Mouse (Mus musculus) forebrain, embryonic 16.5 days (tissue): ENCODE data around the gene Zfpl1. TPM values are rescaled to one million over a fixed set of nuclear protein-coding genes. Genes with fewer than 3 reads are reported as not detected.
"Not testable (repeated sequence)": the region's sequence is repeated elsewhere in the genome, so short reads cannot be mapped to it uniquely, and the experiment has no call there.

Experiments
- ATAC-seq: fragments of 200-750 bp; cut with Nextera tagmentation; 2 replicates; pipeline ENCODE4 v1.8.0; 2017; ENCODE audit warnings: mild to moderate bottlenecking, moderate library complexity
- H3K27ac ChIP-seq: fragments of 300-500 bp; sonication (generic); 2 replicates; pipeline ENCODE4 v1.5.1; 2014; ENCODE audit warnings: low read length, control low read depth
- H3K27me3 ChIP-seq: fragments of 300-500 bp; sonication (generic); replicated peaks from 2 replicates; pipeline ENCODE4 v1.6.1; 2014; ENCODE audit warnings: low read length; ENCODE audit not compliant: control insufficient read depth, insufficient read depth
- H3K36me3 ChIP-seq: fragments of 300-500 bp; sonication (generic); 2 replicates; pipeline ENCODE4 v1.6.1; 2014; ENCODE audit not compliant: control insufficient read depth, insufficient read depth
- H3K4me1 ChIP-seq: fragments of 300-500 bp; sonication (generic); replicated peaks from 2 replicates; pipeline ENCODE4 v1.6.1; 2014; ENCODE audit warnings: low read length; ENCODE audit not compliant: control insufficient read depth, insufficient read depth
- H3K4me2 ChIP-seq: fragments of 300-500 bp; sonication (generic); 2 replicates; pipeline ENCODE4 v1.6.1; 2014; ENCODE audit warnings: mild to moderate bottlenecking, low read length, control low read depth
- H3K4me3 ChIP-seq: fragments of 300-500 bp; sonication (generic); replicated peaks from 2 replicates; pipeline ENCODE4 v1.5.1; 2014; ENCODE audit warnings: mild to moderate bottlenecking, low read length, control low read depth
- H3K9ac ChIP-seq: fragments of 300-500 bp; sonication (generic); replicated peaks from 2 replicates; pipeline ENCODE4 v1.6.1; 2014; ENCODE audit warnings: low read depth, low read length, control low read depth
- H3K9me3 ChIP-seq: fragments of 300-500 bp; sonication (generic); 2 replicates; pipeline ENCODE4 v1.6.1; 2016; ENCODE audit warnings: low read length; ENCODE audit not compliant: control insufficient read depth
- WGBS: fragments of 180-500 bp; shearing (Covaris S2); extraction: QIAGEN DNeasy Blood & Tissue Kit; methylation state at CpG from one replicate; pipeline ENCODE4 v1.1.7; 2014; 5-methylcytosine and 5-hydroxymethylcytosine counted together
- polyA plus RNA-seq: library from polyadenylated mRNA; unstranded; fragments of >200 nt; fragmentation: Nextera tagmentation; extraction: Ambion mirVana; gene quantifications from 2 replicates; pipeline ENCODE4 v1.2.1, GENCODE M21; 2015

Zfpl1 gene
- polyA plus RNA-seq: 83.3 and 85.7 TPM in 2 replicates

- under 1% methylated on average over 58 of the region's 58 CpGs for WGBS
- H3K4me3 ChIP-seq: peak within 1 kb of the TSS; percentile 77
- H3K4me1 ChIP-seq: peaks cover 21% of the 10 kb centered on the region
- H3K36me3 ChIP-seq: peaks cover 13% of the 10 kb centered on the region
- peak within 1 kb of the TSS; percentile 91 for H3K4me2 ChIP-seq
- H3K27me3 ChIP-seq: no peaks in the 10 kb centered on the region
- ATAC-seq: peak; percentile 93
- H3K9me3 ChIP-seq: no peaks in the 10 kb centered on the region
- H3K27ac ChIP-seq: peak within 1 kb of the TSS; percentile 59
- H3K9ac ChIP-seq: peak within 1 kb of the TSS; percentile 75
Measured at GRCm38 (mm10) chr19:6084478-6085248, at the start of gene Zfpl1, which contains the start of gene Cdca5. TSS of gene Zfpl1 (minus strand) at chr19:6084956. TSS of gene Cdca5 (plus strand) at chr19:6084983.

- not testable (repeated sequence) for H3K36me3 ChIP-seq, H3K9me3 ChIP-seq, H3K27ac ChIP-seq, H3K4me2 ChIP-seq, H3K9ac ChIP-seq, H3K27me3 ChIP-seq, H3K4me1 ChIP-seq, ATAC-seq, H3K4me3 ChIP-seq
- WGBS: 65% methylated on average over 1 of the region's 1 CpGs
Measured at GRCm38 (mm10) chr19:6133197-6133596, 48.4 kb upstream of the Zfpl1 start.

- Histone ChIP-seq H3K36me3 (peaks cover 7% of the 10 kb centered on the region; the same call in 1 of the 2 replicates), H3K4me1 (peaks cover 3% of the 10 kb centered on the region; the same call in 1 of the 2 replicates), H3K4me2 (no peak overlapping the region), H3K27ac (no peak overlapping the region), H3K27me3 (no peaks in the 10 kb centered on the region), H3K9me3 (no peaks in the 10 kb centered on the region), H3K9ac (no peak overlapping the region), H3K4me3 (no peak overlapping the region)
- WGBS: 91% methylated on average over 7 of the region's 7 CpGs
- no peak for ATAC-seq
Measured at GRCm38 (mm10) chr19:6132171-6132827, 47.5 kb upstream of the Zfpl1 start.

- H3K27ac ChIP-seq, H3K4me3 ChIP-seq, ATAC-seq, H3K4me1 ChIP-seq, H3K9me3 ChIP-seq, H3K27me3 ChIP-seq, H3K4me2 ChIP-seq, H3K9ac ChIP-seq, H3K36me3 ChIP-seq: not testable (repeated sequence)
- WGBS: 81% methylated on average over 7 of the region's 7 CpGs
Measured at GRCm38 (mm10) chr19:6130414-6131128, 45.8 kb upstream of the Zfpl1 start.

GRCm38 (mm10) chr19:6127760-6128341 is 43.1 kb upstream of the Zfpl1 start, which contains the start of gene Snx15:
TSS of gene Snx15 (minus strand) at chr19:6128304.
- peak within 1 kb of the TSS; percentile 69 for H3K9ac ChIP-seq
- H3K36me3 ChIP-seq: no peaks in the 10 kb centered on the region
- WGBS: under 1% methylated on average over 32 of the region's 32 CpGs
- peak within 1 kb of the TSS; percentile 56 for H3K4me3 ChIP-seq
- H3K4me2 ChIP-seq: peak within 1 kb of the TSS; percentile 56
- no peaks in the 10 kb centered on the region for H3K9me3 ChIP-seq
- H3K27me3 ChIP-seq: no peaks in the 10 kb centered on the region
- peak within 1 kb of the TSS; percentile 85 for H3K27ac ChIP-seq
- peak; percentile 96 for ATAC-seq
- peaks cover 7% of the 10 kb centered on the region for H3K4me1 ChIP-seq

- Histone ChIP-seq H3K27ac (no peak overlapping the region), H3K36me3 (no peaks in the 10 kb centered on the region), H3K4me2 (peak overlapping the region; percentile 56), H3K9me3 (no peaks in the 10 kb centered on the region), H3K4me1 (peaks cover 7% of the 10 kb centered on the region), H3K27me3 (no peaks in the 10 kb centered on the region), H3K9ac (peak overlapping the region; percentile 69; the same call in 1 of the 2 replicates), H3K4me3 (peak overlapping the region; percentile 56)
- 76% methylated on average over 10 of the region's 10 CpGs for WGBS
- ATAC-seq: no peak
Measured at GRCm38 (mm10) chr19:6126789-6127580, 42.2 kb upstream of the Zfpl1 start.

GRCm38 (mm10) chr19:6126289-6126688 is 41.5 kb upstream of the Zfpl1 start:
- Histone ChIP-seq H3K27me3 (no peaks in the 10 kb centered on the region), H3K4me3 (no peak overlapping the region), H3K4me1 (peaks cover 7% of the 10 kb centered on the region), H3K4me2 (no peak overlapping the region), H3K9me3 (no peaks in the 10 kb centered on the region), H3K27ac (no peak overlapping the region), H3K9ac (no peak overlapping the region), H3K36me3 (no peaks in the 10 kb centered on the region)
- ATAC-seq: no peak
- 21% methylated on average over 4 of the region's 4 CpGs for WGBS

GRCm38 (mm10) chr19:6124898-6125297 is 40.1 kb upstream of the Zfpl1 start:
- no peak overlapping the region for H3K27ac ChIP-seq
- no peak overlapping the region for H3K4me3 ChIP-seq
- H3K27me3 ChIP-seq: no peaks in the 10 kb centered on the region
- no peak overlapping the region for H3K9ac ChIP-seq
- H3K4me1 ChIP-seq: peaks cover 8% of the 10 kb centered on the region
- no peaks in the 10 kb centered on the region for H3K9me3 ChIP-seq
- no peaks in the 10 kb centered on the region for H3K36me3 ChIP-seq
- 84% methylated on average over 2 of the region's 2 CpGs for WGBS
- no peak for ATAC-seq
- H3K4me2 ChIP-seq: no peak overlapping the region
